Mouse (Mus musculus): ENCODE results near the gene Rex1bd. TPM values are rescaled to one million over a fixed set of nuclear protein-coding genes. Genes with fewer than 3 reads are reported as not detected.

The Rex1bd gene
- 123 and 148 TPM in 2 replicates for polyA plus RNA-seq (2015; fragmentation: Nextera tagmentation; extraction: Ambion mirVana)

DNA sequence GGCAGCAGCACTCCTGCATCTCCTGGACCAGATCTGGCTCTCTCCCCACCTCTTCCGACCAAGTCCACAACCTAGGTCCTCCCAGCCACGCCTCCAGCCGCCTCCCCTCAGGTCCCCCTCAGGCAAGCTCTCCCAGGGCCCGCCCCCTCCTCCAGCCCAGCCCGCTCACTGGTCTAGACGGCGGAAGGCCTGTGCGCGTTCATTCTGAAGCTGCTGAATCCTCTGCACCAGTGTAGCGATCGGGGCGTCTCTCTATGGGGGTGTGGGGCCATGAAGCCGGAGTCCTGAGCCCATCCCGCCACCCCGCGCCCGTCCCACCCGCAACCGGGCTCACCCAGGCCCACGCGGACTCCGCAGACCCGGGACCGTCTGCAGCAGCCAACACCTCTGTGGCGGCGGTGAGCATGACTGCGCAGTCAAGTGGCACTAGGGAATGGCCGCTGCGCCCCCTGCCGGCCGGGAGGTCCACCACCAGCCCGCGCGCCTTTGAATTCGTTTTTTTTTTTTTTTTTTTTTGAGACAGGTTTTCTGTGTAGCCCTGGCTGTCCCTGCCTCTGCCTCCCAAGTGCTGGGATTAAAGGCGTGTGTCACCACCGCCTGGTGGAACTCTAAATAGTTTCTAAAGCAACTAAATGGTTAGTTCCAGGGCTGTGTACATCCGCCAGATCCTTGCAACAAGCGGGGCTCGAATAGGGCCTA, at the start of gene Rex1bd:
Gene Rex1bd (minus strand): TSS at position 425 of the 699 bp plus-strand sequence.

DNA sequence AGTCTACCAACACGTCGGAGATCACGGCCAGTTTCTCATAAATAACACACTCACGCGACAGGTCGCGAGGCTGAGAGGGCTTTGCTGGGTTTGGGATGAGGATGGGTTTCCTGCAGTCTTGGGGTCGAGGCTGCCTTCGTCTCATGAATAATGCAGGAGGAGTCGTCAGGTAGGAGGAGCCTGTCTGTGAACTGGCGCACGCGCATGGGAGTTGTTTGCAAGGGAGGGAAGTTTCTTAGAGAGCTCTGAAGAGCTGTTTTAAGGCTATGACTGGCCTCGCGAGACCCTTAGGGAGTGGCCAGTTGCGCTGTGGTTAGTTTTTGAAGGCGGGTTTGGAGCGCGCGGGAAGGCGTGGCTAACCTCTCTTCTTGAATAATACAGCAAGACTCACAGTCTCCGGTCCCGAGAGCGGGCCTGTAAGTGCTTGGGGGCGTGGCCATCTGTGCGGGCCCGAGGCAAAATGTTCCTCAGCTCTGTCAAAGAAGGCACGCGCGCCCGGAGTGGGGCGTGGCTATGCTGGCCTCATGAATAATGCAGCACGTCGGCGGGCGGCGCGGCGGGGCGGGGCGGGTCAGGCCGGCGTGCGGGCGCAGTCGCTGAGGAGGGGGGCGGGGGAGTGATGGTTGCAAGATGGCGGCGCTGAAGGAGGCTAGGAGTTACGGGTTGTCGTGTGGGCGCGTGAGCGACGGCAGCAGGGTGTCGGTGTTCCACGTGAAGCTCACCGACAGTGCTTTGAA, 32.7 kb upstream of the Rex1bd start, which contains the start of gene Ell:
Gene Ell (plus strand): TSS at position 381 of the 737 bp plus-strand sequence.

GRCm38 (mm10) chr8:70527512-70528181, 21.1 kb upstream of the Rex1bd start, which contains the start of the genes Fkbp8 and Kxd1:
TSS of gene Fkbp8 (plus strand) at chr8:70527724.
TSS of gene Kxd1 (minus strand) at chr8:70527956.

DNA sequence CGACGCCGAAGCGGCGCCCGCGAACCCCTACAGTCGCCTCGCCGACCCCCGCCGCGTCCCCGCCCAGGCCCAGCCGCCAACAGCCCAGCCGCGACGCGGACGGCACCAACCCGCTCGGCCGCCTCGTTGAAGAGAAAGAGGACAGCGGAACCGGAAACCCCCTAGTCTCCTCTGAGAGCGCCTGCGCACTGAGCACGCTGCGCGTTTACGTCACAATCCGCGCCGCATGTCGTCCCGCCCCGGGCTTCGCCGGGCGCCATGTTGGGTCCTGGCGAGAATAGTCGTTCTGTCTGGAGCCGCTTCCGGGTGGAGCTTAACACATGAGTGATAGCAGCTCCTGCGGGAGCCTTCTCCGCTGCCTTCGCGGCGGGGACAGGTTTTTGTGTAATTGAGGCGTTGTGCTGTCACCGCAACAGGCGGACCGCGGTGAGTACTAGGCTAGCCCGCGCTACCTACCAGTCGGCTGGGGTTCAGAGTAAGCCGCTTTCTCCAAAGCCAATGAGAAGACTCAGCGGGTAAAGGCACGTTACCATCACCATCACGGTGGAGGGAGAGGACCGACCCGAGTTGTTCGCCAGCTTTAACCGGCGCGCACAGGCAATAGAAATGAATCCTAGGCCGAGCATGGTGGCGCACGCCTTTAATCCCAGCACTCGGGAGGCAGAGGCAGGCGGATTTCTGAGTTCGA, 3.8 kb upstream of the Rex1bd start, which contains the start of gene Uba52:
Gene Uba52 (minus strand): TSS at position 574 of the 688 bp plus-strand sequence.

DNA sequence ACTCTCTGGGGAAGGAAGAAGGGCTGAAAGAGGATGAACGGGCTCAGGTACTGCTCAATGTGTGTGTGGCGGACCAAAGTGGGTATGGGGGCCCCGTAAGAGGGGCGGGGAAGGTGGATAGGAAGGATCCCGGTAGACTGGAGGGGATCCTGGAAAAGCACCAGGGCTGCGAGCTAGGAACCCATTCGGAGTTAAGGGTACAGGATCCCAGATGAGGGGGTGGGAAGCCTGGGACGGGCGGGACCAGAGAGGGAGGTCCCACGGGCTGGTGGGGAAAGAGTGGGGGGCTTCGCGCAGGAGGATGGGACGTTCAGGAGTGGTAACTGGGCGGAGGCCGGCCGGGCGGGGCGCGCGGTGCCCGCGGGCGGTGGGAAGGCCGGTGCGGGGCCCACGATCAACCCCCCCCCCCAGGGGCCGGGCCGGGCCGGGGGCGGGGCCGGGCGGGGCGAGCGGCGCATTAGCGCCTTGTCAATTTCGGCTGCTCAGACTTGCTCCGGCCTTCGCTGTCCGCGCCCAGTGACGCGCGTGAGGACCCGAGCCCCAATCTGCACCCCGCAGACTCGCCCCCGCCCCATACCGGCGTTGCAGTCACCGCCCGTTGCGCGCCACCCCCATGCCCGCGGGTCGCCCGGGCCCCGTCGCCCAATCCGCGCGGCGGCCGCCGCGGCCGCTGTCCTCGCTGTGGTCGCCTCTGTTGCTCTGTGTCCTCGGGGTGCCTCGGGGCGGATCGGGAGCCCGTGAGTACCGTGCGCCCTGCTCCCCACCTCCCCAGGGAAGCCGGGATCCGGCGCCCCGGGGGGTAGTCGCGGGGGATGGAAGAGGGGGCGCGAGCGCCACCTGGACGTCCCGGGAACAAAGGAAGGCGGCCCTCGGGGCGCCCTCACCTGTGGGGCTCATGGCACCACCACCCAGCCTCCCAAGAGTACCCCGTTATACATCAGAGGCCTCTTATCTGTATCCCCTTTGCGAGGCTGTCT, 13.6 kb downstream of the Rex1bd start, which contains the start of gene Crlf1:
Gene Crlf1 (plus strand): TSS at position 495 of the 977 bp plus-strand sequence.

DNA sequence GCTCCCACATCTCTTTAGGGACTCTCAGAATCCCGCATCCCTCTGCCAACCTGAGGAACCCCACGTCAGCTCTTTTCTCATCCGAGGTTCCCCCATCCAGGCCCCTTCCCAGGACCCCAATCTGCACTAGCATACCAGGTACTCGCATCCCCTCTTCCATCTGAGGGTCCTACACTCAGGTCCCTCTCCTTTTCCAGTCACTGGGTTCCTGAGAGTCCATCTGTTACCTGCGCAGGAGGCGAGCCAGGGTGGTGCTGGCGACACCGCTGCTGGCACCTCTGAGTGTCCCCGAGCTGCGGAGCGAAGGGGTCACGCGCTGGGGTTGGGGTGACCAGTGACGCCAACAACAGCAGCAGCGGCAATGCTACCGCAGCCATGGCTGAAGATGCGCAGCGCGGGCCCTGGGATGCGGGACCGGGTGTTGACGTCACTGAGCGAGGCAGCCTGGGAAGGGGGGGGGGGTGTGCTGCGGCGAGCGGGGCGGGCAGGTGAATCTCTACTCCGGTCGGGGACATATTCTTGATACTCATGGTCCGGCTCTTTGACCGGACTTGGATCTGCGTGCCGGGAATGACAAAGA, 19.5 kb downstream of the Rex1bd start, which contains the start of gene Tmem59l:
Gene Tmem59l (minus strand): TSS at position 418 of the 580 bp plus-strand sequence.

DNA sequence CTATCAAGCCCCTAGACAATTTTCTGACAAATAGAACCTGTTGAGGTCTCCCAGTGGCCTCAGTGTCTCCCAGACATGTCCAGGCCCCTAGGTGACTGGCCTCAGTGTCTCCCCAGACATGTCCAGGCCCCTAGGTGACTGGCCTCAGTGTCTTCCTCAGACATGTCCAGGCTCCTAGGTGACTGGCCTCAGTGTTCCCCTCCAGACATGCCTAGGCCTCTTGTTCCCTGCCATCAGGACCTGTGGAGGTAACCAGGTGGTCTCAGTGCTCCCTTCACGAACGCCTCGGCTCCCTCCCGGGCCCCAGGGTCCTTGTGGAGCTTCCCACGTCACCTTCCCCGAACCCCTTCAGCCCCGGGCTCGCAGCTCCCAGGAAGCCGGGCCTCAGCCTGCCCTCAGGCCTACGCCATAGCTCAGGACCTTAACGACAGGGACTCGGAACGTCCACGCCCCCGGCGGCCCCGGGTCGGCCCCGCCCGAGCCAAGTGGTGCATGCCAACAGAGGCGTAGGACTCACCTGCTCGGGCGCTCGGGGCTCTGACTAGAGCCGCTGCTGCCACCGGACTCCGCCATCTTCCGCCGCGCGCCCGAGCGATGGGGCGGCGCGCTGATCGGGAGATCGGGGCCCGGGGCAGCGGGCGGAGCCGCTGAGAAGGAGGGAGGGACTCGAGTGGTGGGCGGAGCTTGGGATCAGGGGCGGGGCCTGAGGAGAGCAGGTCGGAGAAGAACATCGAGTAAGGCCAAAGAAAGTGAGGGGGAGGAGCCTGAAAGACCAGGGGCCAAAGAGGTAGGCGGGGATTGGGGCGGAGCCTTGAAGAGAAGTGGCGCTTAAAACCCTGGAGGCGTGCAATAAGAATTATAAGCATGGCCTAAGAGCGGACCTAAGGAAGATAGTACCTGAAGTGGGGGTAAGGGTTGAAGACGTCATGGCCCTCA, 30.0 kb downstream of the Rex1bd start, which contains the start of gene Klhl26:
Gene Klhl26 (minus strand): TSS at position 636 of the 936 bp plus-strand sequence.

Other genes with a start within 250 kb of the Rex1bd start
- 10.6 and 15.7 TPM in 2 replicates for gene Homer3, start 223.9 kb downstream of the Rex1bd start, polyA plus RNA-seq (2015; fragmentation: Nextera tagmentation; extraction: Ambion mirVana)
- gene Ddx49, start 204.3 kb downstream of the Rex1bd start, polyA plus RNA-seq (2015; fragmentation: Nextera tagmentation; extraction: Ambion mirVana) = 22.4 and 27.8 TPM in 2 replicates
- gene Cope, start 204.2 kb downstream of the Rex1bd start, polyA plus RNA-seq (2015; fragmentation: Nextera tagmentation; extraction: Ambion mirVana) = 216 and 248 TPM in 2 replicates
- gene Cers1, start 191.0 kb downstream of the Rex1bd start, polyA plus RNA-seq (2015; fragmentation: Nextera tagmentation; extraction: Ambion mirVana) = 18.4 and 21.9 TPM in 2 replicates
- gene Gdf1, start 176.9 kb downstream of the Rex1bd start, polyA plus RNA-seq (2015; fragmentation: Nextera tagmentation; extraction: Ambion mirVana) = 4.1 and 4.4 TPM in 2 replicates
- 7.2 and 8.6 TPM in 2 replicates for gene Upf1, start 153.5 kb downstream of the Rex1bd start, polyA plus RNA-seq (2015; fragmentation: Nextera tagmentation; extraction: Ambion mirVana)
- gene Comp, start 133.2 kb downstream of the Rex1bd start, polyA plus RNA-seq (2015; fragmentation: Nextera tagmentation; extraction: Ambion mirVana) = 0.58 and 5.8 TPM in 2 replicates
- gene Crtc1, start 67.2 kb downstream of the Rex1bd start, polyA plus RNA-seq (2015; fragmentation: Nextera tagmentation; extraction: Ambion mirVana) = 6.5 and 7.8 TPM in 2 replicates
- gene Klhl26, start 29.8 kb downstream of the Rex1bd start, polyA plus RNA-seq (2015; fragmentation: Nextera tagmentation; extraction: Ambion mirVana) = 8.6 and 8.7 TPM in 2 replicates
- 0.12 TPM in 1 of 2 replicates, not detected in the other for gene Tmem59l, start 19.4 kb downstream of the Rex1bd start, polyA plus RNA-seq (2015; fragmentation: Nextera tagmentation; extraction: Ambion mirVana)
- 4.2 and 4.5 TPM in 2 replicates for gene Crlf1, start 13.6 kb downstream of the Rex1bd start, polyA plus RNA-seq (2015; fragmentation: Nextera tagmentation; extraction: Ambion mirVana)
- gene Uba52, start 4.0 kb upstream of the Rex1bd start, polyA plus RNA-seq (2015; fragmentation: Nextera tagmentation; extraction: Ambion mirVana) = 788 and 817 TPM in 2 replicates
- 144 and 162 TPM in 2 replicates for gene Fkbp8, start 21.0 kb upstream of the Rex1bd start, polyA plus RNA-seq (2015; fragmentation: Nextera tagmentation; extraction: Ambion mirVana)
- gene Kxd1, start 21.2 kb upstream of the Rex1bd start, polyA plus RNA-seq (2015; fragmentation: Nextera tagmentation; extraction: Ambion mirVana) = 64.4 and 69.8 TPM in 2 replicates
- 11.2 and 11.9 TPM in 2 replicates for gene Ell, start 32.7 kb upstream of the Rex1bd start, polyA plus RNA-seq (2015; fragmentation: Nextera tagmentation; extraction: Ambion mirVana)
- 31.7 and 32.2 TPM in 2 replicates for gene Isyna1, start 87.6 kb upstream of the Rex1bd start, polyA plus RNA-seq (2015; fragmentation: Nextera tagmentation; extraction: Ambion mirVana)
- 44.3 and 52.8 TPM in 2 replicates for gene Ssbp4, start 102.1 kb upstream of the Rex1bd start, polyA plus RNA-seq (2015; fragmentation: Nextera tagmentation; extraction: Ambion mirVana)
- 2.7 and 3.7 TPM in 2 replicates for gene Lrrc25, start 109.4 kb upstream of the Rex1bd start, polyA plus RNA-seq (2015; fragmentation: Nextera tagmentation; extraction: Ambion mirVana)
- gene Gdf15, start 125.7 kb upstream of the Rex1bd start, polyA plus RNA-seq (2015; fragmentation: Nextera tagmentation; extraction: Ambion mirVana) = 0.28 and 0.41 TPM in 2 replicates
- 44.6 and 48.6 TPM in 2 replicates for gene Pgpep1, start 153.6 kb upstream of the Rex1bd start, polyA plus RNA-seq (2015; fragmentation: Nextera tagmentation; extraction: Ambion mirVana)
- gene Lsm4, start 166.5 kb upstream of the Rex1bd start, polyA plus RNA-seq (2015; fragmentation: Nextera tagmentation; extraction: Ambion mirVana) = 120 and 144 TPM in 2 replicates
- gene Jund, start 192.2 kb upstream of the Rex1bd start, polyA plus RNA-seq (2015; fragmentation: Nextera tagmentation; extraction: Ambion mirVana) = 81.2 and 130 TPM in 2 replicates
- gene Iqcn, start 196.7 kb upstream of the Rex1bd start, polyA plus RNA-seq (2015; fragmentation: Nextera tagmentation; extraction: Ambion mirVana) = not detected in 2 replicates
- not detected in 2 replicates for gene Gm3336, start 211.8 kb upstream of the Rex1bd start, polyA plus RNA-seq (2015; fragmentation: Nextera tagmentation; extraction: Ambion mirVana)
- 0.60 and 0.78 TPM in 2 replicates for gene Pde4c, start 217.0 kb upstream of the Rex1bd start, polyA plus RNA-seq (2015; fragmentation: Nextera tagmentation; extraction: Ambion mirVana)
- gene Rab3a, start 247.9 kb upstream of the Rex1bd start, polyA plus RNA-seq (2015; fragmentation: Nextera tagmentation; extraction: Ambion mirVana) = 48.6 and 48.8 TPM in 2 replicates